Mouse (Mus musculus) limb, embryonic 15.5 days (tissue): ENCODE results near the gene Col19a1. TPM values are rescaled to one million over a fixed set of nuclear protein-coding genes. Genes with fewer than 3 reads are reported as not detected.
"Not testable (repeated sequence)": the region's sequence is repeated elsewhere in the genome, so short reads cannot be mapped to it uniquely, and the experiment has no call there.

Experiments used
- ATAC-seq: fragments of 200-750 bp; cut with Nextera tagmentation; 2 replicates; pipeline ENCODE4 v1.8.0; 2017; ENCODE audit warnings: low read depth, moderate TSS enrichment; ENCODE audit not compliant: insufficient number of reproducible peaks, low FRiP score, low TSS enrichment
- H3K27ac ChIP-seq: fragments of 300-500 bp; sonication (generic); 2 replicates; pipeline ENCODE4 v1.5.1; 2015; ENCODE audit warnings: moderate library complexity, mild to moderate bottlenecking, inconsistent platforms
- H3K27me3 ChIP-seq: fragments of 300-500 bp; sonication (generic); 2 replicates; pipeline ENCODE4 v1.6.1; 2015; ENCODE audit warnings: inconsistent platforms
- H3K36me3 ChIP-seq: fragments of 300-500 bp; sonication (generic); 2 replicates; pipeline ENCODE4 v1.6.1; 2015; ENCODE audit warnings: inconsistent platforms
- H3K4me1 ChIP-seq: fragments of 300-500 bp; sonication (generic); 2 replicates; pipeline ENCODE4 v1.6.1; 2015; ENCODE audit warnings: inconsistent platforms
- H3K4me2 ChIP-seq: fragments of 300-500 bp; sonication (generic); 2 replicates; pipeline ENCODE4 v1.6.1; 2015; ENCODE audit warnings: mild to moderate bottlenecking, inconsistent platforms
- H3K4me3 ChIP-seq: fragments of 300-500 bp; sonication (generic); 2 replicates; pipeline ENCODE4 v1.5.1; 2015; ENCODE audit warnings: mild to moderate bottlenecking, inconsistent platforms
- H3K9ac ChIP-seq: fragments of 300-500 bp; sonication (generic); 2 replicates; pipeline ENCODE4 v1.6.1; 2015; ENCODE audit warnings: inconsistent platforms
- H3K9me3 ChIP-seq: fragments of 300-500 bp; sonication (generic); 2 replicates; pipeline ENCODE4 v1.6.1; 2016; ENCODE audit warnings: inconsistent platforms
- WGBS: fragments of 180-500 bp; shearing (Covaris S2); methylation state at CpG from one replicate; pipeline ENCODE4 v1.1.7; 2015; 5-methylcytosine and 5-hydroxymethylcytosine counted together
- polyA plus RNA-seq: library from polyadenylated mRNA; unstranded; fragments of >200 nt; fragmentation: Nextera tagmentation; extraction: Ambion mirVana; gene quantifications from 2 replicates; pipeline ENCODE4 v1.2.1, GENCODE M21; 2015

The Col19a1 gene
- 5.7 and 6.0 TPM in 2 replicates for polyA plus RNA-seq

GRCm38 (mm10) chr1:24587141-24587541 is at the start of gene Col19a1:
TSS of gene Col19a1 (minus strand) at chr1:24587472.
- WGBS: under 1% methylated on average over 22 of the region's 22 CpGs
- peaks cover 48% of the 10 kb centered on the region for H3K27me3 ChIP-seq
- 0 out of 2 replicates have a peak, but pooled peaks have one; percentile 19 for ATAC-seq

GRCm38 (mm10) chr1:24633553-24634132 is 46.4 kb upstream of the Col19a1 start:
- 0 out of 2 replicates have a peak overlapping the region, but pooled peaks have one; percentile 12 for H3K4me2 ChIP-seq
- H3K27me3 ChIP-seq: no peaks in the 10 kb centered on the region
- WGBS: 33% methylated on average over 14 of the region's 14 CpGs
- no peak for ATAC-seq
- H3K4me1 ChIP-seq: no peaks in the 10 kb centered on the region
- no peaks in the 10 kb centered on the region for H3K9me3 ChIP-seq
- H3K4me3 ChIP-seq: no peak overlapping the region
- H3K36me3 ChIP-seq: no peaks in the 10 kb centered on the region
- no peak overlapping the region for H3K27ac ChIP-seq
- no peak overlapping the region for H3K9ac ChIP-seq

More at GRCm38 (mm10) chr1:24587141-24587541, at the start of gene Col19a1:
- Histone ChIP-seq H3K9ac (peak within 1 kb of the TSS; percentile 71), H3K27ac (no peak within 1 kb of the TSS), H3K4me3 (peak within 1 kb of the TSS; percentile 57), H3K4me1 (peaks cover 15% of the 10 kb centered on the region), H3K36me3 (no peaks in the 10 kb centered on the region), H3K9me3 (no peaks in the 10 kb centered on the region), H3K4me2 (peak within 1 kb of the TSS; percentile 97)

- 6% methylated on average over 2 of the region's 2 CpGs for WGBS
- ATAC-seq, H3K4me1 ChIP-seq: not testable (repeated sequence)
Observed at GRCm38 (mm10) chr1:24612556-24612955, 25.3 kb upstream of the Col19a1 start.

GRCm38 (mm10) chr1:24595096-24595495 is 7.8 kb upstream of the Col19a1 start:
- no peaks in the 10 kb centered on the region for H3K9me3 ChIP-seq
- H3K9ac ChIP-seq: no peak overlapping the region
- H3K4me2 ChIP-seq: no peak overlapping the region
- no peak for ATAC-seq
- H3K4me1 ChIP-seq: no peaks in the 10 kb centered on the region
- H3K27ac ChIP-seq: no peak overlapping the region
- no peaks in the 10 kb centered on the region for H3K36me3 ChIP-seq
- WGBS: 97% methylated on average over 19 of the region's 19 CpGs
- H3K4me3 ChIP-seq: no peak overlapping the region
- no peaks in the 10 kb centered on the region for H3K27me3 ChIP-seq

More at GRCm38 (mm10) chr1:24612556-24612955, 25.3 kb upstream of the Col19a1 start:
- H3K9me3 ChIP-seq, H3K36me3 ChIP-seq, H3K27me3 ChIP-seq, H3K27ac ChIP-seq, H3K4me2 ChIP-seq, H3K9ac ChIP-seq, H3K4me3 ChIP-seq: not testable (repeated sequence)

GRCm38 (mm10) chr1:24586370-24587140 is 717 bp downstream of the Col19a1 start:
- H3K4me2 ChIP-seq: peak overlapping the region; percentile 97
- H3K9ac ChIP-seq: peak overlapping the region; percentile 71
- no peak overlapping the region for H3K27ac ChIP-seq
- H3K36me3 ChIP-seq: no peaks in the 10 kb centered on the region
- peaks cover 48% of the 10 kb centered on the region for H3K27me3 ChIP-seq
- ATAC-seq: peak; percentile 74
- no peaks in the 10 kb centered on the region for H3K9me3 ChIP-seq
- under 1% methylated on average over 71 of the region's 72 CpGs for WGBS
- H3K4me3 ChIP-seq: peak overlapping the region; percentile 57
- peaks cover 15% of the 10 kb centered on the region for H3K4me1 ChIP-seq

GRCm38 (mm10) chr1:24572602-24573001 is 14.7 kb downstream of the Col19a1 start:
- no peak overlapping the region for H3K9ac ChIP-seq
- H3K36me3 ChIP-seq: no peaks in the 10 kb centered on the region
- H3K4me3 ChIP-seq: no peak overlapping the region
- no peak overlapping the region for H3K4me2 ChIP-seq
- H3K27ac ChIP-seq: no peak overlapping the region
- ATAC-seq: no peak
- H3K4me1 ChIP-seq: no peaks in the 10 kb centered on the region
- 54% methylated on average over 8 of the region's 8 CpGs for WGBS
- H3K27me3 ChIP-seq: no peaks in the 10 kb centered on the region
- H3K9me3 ChIP-seq: no peaks in the 10 kb centered on the region

GRCm38 (mm10) chr1:24564113-24564512 is 23.2 kb downstream of the Col19a1 start:
- Histone ChIP-seq H3K9ac (no peak overlapping the region), H3K9me3 (no peaks in the 10 kb centered on the region), H3K4me2 (no peak overlapping the region), H3K36me3 (no peaks in the 10 kb centered on the region), H3K27ac (no peak overlapping the region), H3K27me3 (no peaks in the 10 kb centered on the region), H3K4me1 (no peaks in the 10 kb centered on the region), H3K4me3 (no peak overlapping the region)
- ATAC-seq: no peak
- 22% methylated on average over 2 of the region's 2 CpGs for WGBS

GRCm38 (mm10) chr1:24558005-24558404 is 29.3 kb downstream of the Col19a1 start:
- Histone ChIP-seq H3K9me3 (no peaks in the 10 kb centered on the region), H3K27ac (no peak overlapping the region), H3K4me1 (0 out of 2 replicates have a peak, but pooled peaks cover 4% of the 10 kb centered on the region), H3K9ac (no peak overlapping the region), H3K27me3 (no peaks in the 10 kb centered on the region), H3K36me3 (no peaks in the 10 kb centered on the region), H3K4me3 (no peak overlapping the region), H3K4me2 (peak overlapping the region; percentile 31; the same call in 1 of the 2 replicates)
- ATAC-seq: no peak
- WGBS: 30% methylated on average over 10 of the region's 10 CpGs

GRCm38 (mm10) chr1:24553462-24553861 is 33.8 kb downstream of the Col19a1 start:
- ATAC-seq: peak; percentile 10; the same call in 1 of the 2 replicates
- H3K4me2 ChIP-seq: no peak overlapping the region
- peaks cover 10% of the 10 kb centered on the region; the same call in 1 of the 2 replicates for H3K4me1 ChIP-seq
- H3K4me3 ChIP-seq: no peak overlapping the region
- WGBS: 34% methylated on average over 4 of the region's 4 CpGs
- no peak overlapping the region for H3K9ac ChIP-seq
- no peaks in the 10 kb centered on the region for H3K9me3 ChIP-seq
- no peaks in the 10 kb centered on the region for H3K36me3 ChIP-seq
- no peaks in the 10 kb centered on the region for H3K27me3 ChIP-seq
- H3K27ac ChIP-seq: no peak overlapping the region

GRCm38 (mm10) chr1:24550560-24551280 is 36.6 kb downstream of the Col19a1 start:
- peaks cover 6% of the 10 kb centered on the region; the same call in 1 of the 2 replicates for H3K4me1 ChIP-seq
- ATAC-seq: no peak
- WGBS: 78% methylated on average over 18 of the region's 18 CpGs

GRCm38 (mm10) chr1:24550031-24550430 is 37.2 kb downstream of the Col19a1 start:
- Histone ChIP-seq H3K4me3 (no peak overlapping the region), H3K9me3 (no peaks in the 10 kb centered on the region), H3K9ac (no peak overlapping the region), H3K27me3 (no peaks in the 10 kb centered on the region), H3K4me2 (peak overlapping the region; percentile 31), H3K4me1 (peaks cover 6% of the 10 kb centered on the region; the same call in 1 of the 2 replicates), H3K27ac (peak overlapping the region; percentile 59), H3K36me3 (no peaks in the 10 kb centered on the region)
- 20% methylated on average over 10 of the region's 10 CpGs for WGBS
- ATAC-seq: no peak

More at GRCm38 (mm10) chr1:24550560-24551280, 36.6 kb downstream of the Col19a1 start:
- no peaks in the 10 kb centered on the region for H3K9me3 ChIP-seq
- no peak overlapping the region for H3K9ac ChIP-seq
- H3K36me3 ChIP-seq: no peaks in the 10 kb centered on the region
- no peaks in the 10 kb centered on the region for H3K27me3 ChIP-seq
- H3K4me3 ChIP-seq: no peak overlapping the region
- peak overlapping the region; percentile 31; the same call in 1 of the 2 replicates for H3K4me2 ChIP-seq
- H3K27ac ChIP-seq: peak overlapping the region; percentile 59; the same call in 1 of the 2 replicates
